In the genomic region with DNA sequence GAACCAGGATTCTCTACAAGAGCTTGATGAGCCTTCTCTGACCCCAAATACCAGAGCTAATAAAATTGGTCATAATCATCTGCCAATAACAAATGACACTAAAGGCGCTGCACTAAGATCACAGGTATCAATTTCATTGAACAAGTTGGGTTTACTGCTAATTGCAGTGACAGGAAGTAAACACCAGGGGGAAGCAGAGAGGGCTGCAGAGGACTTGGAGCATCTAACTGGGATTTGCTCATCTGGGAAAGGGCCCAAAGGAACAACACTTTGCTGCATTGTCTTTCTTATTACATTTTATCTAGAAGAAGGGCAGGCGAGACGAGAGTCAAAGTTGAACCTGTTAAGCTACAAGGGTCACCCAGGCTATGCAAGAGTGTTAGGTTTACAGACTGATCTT, we compare ENCODE assay signal across 9 mouse cellular contexts. TPM values are rescaled to one million over a fixed set of nuclear protein-coding genes. Genes with fewer than 3 reads are reported as not detected.
A peak's percentile ranks its signal among the peaks of the same experiment; 100 is the strongest.
DNase-seq lines count a peak whose midpoint lies in the region; ATAC-seq and TF ChIP-seq lines count a peak whose summit lies in the region.
"Had no signal": no experiment of that assay in that cellular context is flagged by ENCODE, and none has a peak within 500 bp of the region (broad histone marks: within the 10 kb centered on the region; RNA-seq: fewer than 3 reads in every experiment).

No protein-coding gene starts in this region.

- POLR2A ChIA-PET in Patski (lab: Charles Lee), result interaction anchor here (0.6 kb wide), 1 partner anchor 78 kb away, joined by 3 read pairs; no protein-coding TSS in a partner anchor

- in situ Hi-C loops in Patski (cut with MboI; ENCODE audit: low pct_unique_long_range_greater_than_20kb), result no loop called here

- H3K36me3 ChIP-seq in kidney, embryonic 16.5 days (ENCODE audit: insufficient read depth, low read length), result peaks cover 69% of the 10 kb centered on the region

- CTCF ChIA-PET in Patski (lab: Charles Lee), result interaction anchor here (0.9 to 2.9 kb wide), 5 partner anchors 9 to 39 kb away, joined by 3 to 10 read pairs (median 5); no protein-coding TSS in a partner anchor

- no peaks in the 10 kb centered on the region for H3K9me3 ChIP-seq in kidney, embryonic 16.5 days (ENCODE audit: low read length)
- H3K9me3 ChIP-seq: neural tube, embryonic 12.5 days had no signal

- TF ChIP-seq CTCF in Patski (IDR thresholded peaks at IDR 0.05), result peak; percentile 75

- no peak overlapping the region for H3K27ac ChIP-seq in kidney, embryonic 16.5 days (ENCODE audit: low read length)
- H3K27ac ChIP-seq: neural tube, embryonic 12.5 days had no signal

- intact Hi-C loops in heart, postnatal 14 days (cut with DNase I), result loop anchor here (2.0 to 10.0 kb wide), 2 partner anchors 64 to 216 kb away; partner anchors contain the start of gene Ucp2
- intact Hi-C loops in left cerebral cortex, postnatal 14 days (cut with DNase I), result no loop called here

- H3K4me2 ChIP-seq in kidney, embryonic 16.5 days (replicated peaks; ENCODE audit: low read depth, low read length), result no peak overlapping the region
- H3K4me2 ChIP-seq: neural tube, embryonic 12.5 days had no signal

- H3K9ac ChIP-seq in kidney, embryonic 16.5 days (replicated peaks; ENCODE audit: low read length), result no peak overlapping the region
- H3K9ac ChIP-seq: neural tube, embryonic 12.5 days had no signal

- 55% methylated on average over 3 of the region's 3 CpGs for WGBS in kidney, embryonic 16.5 days

- H3K4me3 ChIP-seq in kidney, embryonic 16.5 days (ENCODE audit: low read length), result no peak overlapping the region
- H3K4me3 ChIP-seq: neural tube, embryonic 12.5 days had no signal

- peak; percentile 17 for DNase-seq in kidney, adult 11 months
- DNase-seq in Patski (ENCODE audit: low read depth, low spot score), result no peak
- DNase-seq in cerebellum, postnatal 14 days, result peak; percentile 63 to 73
- peak; percentile 65 to 74 for DNase-seq in heart, postnatal 14 days
- peak; percentile 56 to 68 for DNase-seq in left cerebral cortex, postnatal 14 days (ENCODE audit: low spot score in 2 of 2)
- peak; percentile 46 for DNase-seq in ovary, postnatal 14 days (ENCODE audit: low spot score)
- peak; percentile 58 for DNase-seq in thymus, postnatal 25 days

- H3K4me1 ChIP-seq in kidney, embryonic 16.5 days (ENCODE audit: insufficient read depth, low read length), result no peaks in the 10 kb centered on the region
- H3K4me1 ChIP-seq: neural tube, embryonic 12.5 days had no signal

- no peaks in the 10 kb centered on the region for H3K27me3 ChIP-seq in kidney, embryonic 16.5 days (ENCODE audit: insufficient read depth, low read length)
- H3K27me3 ChIP-seq in Patski, result no peaks in the 10 kb centered on the region
- H3K27me3 ChIP-seq: neural tube, embryonic 12.5 days had no signal

- no peak for ATAC-seq in kidney, embryonic 16.5 days (ENCODE audit: low FRiP score, low TSS enrichment)
- ATAC-seq in Patski, result no peak

RNA-seq across cellular contexts. Expression of gene Ucp3, which starts 43.7 kb away (rescaled TPM):
- 0.09 and 0.14 TPM in 2 replicates for polyA plus RNA-seq in kidney, embryonic 16.5 days (2015; fragmentation: Nextera tagmentation; extraction: Ambion mirVana)
- 0.06 TPM for polyA plus RNA-seq in Patski (2021)
- total RNA-seq in heart, postnatal 14 days (2021), result 10 to 100 TPM; 50.0 to 74.5 TPM
- total RNA-seq in left cerebral cortex, postnatal 14 days (2021), result 1 to 10 TPM; 1.2 to 1.7 TPM
- polyA plus RNA-seq: neural tube, embryonic 12.5 days had no signal

RNA-seq across cellular contexts. Expression of gene Ppme1, which starts 57.0 kb away (rescaled TPM):
- polyA plus RNA-seq in kidney, embryonic 16.5 days (2015; fragmentation: Nextera tagmentation; extraction: Ambion mirVana), result 72.5 and 79.5 TPM in 2 replicates
- 60.3 TPM for polyA plus RNA-seq in Patski (2021)
- total RNA-seq in heart, postnatal 14 days (2021), result 10 to 100 TPM; 37.8 to 44.0 TPM
- total RNA-seq in left cerebral cortex, postnatal 14 days (2021), result 100 to 1,000 TPM; 155 to 156 TPM

RNA-seq across cellular contexts. Expression of gene C2cd3, which starts 57.1 kb away (rescaled TPM):
- 23.6 and 29.8 TPM in 2 replicates for polyA plus RNA-seq in kidney, embryonic 16.5 days (2015; fragmentation: Nextera tagmentation; extraction: Ambion mirVana)
- polyA plus RNA-seq in Patski (2021), result 27.0 TPM
- total RNA-seq in heart, postnatal 14 days (2021), result 10 to 100 TPM; 10.2 to 12.9 TPM
- 10 to 100 TPM; 16.9 to 18.2 TPM for total RNA-seq in left cerebral cortex, postnatal 14 days (2021)

Comparison
In these comparisons a context has a peak if more than half of its experiments do, and no peak if none do; other contexts are left out.
1. RNA of gene Ucp3, which starts 43.7 kb away (total RNA-seq): 50.0 to 74.5 TPM in heart, postnatal 14 days; 1.2 to 1.7 TPM in left cerebral cortex, postnatal 14 days; every median in the first group is over 10 times any median in the second.